Mouse (Mus musculus) megakaryocyte, embryonic 14.5 days (primary cell): Measurements from ENCODE around the gene Dscam.

ENCODE experiments used
- FLI1 ChIP-seq: IDR thresholded peaks from 2 replicates; pipeline ENCODE4 v1.6.1; 2012; ENCODE audit warnings: low read length, inconsistent platforms, mixed read lengths
- GATA1 ChIP-seq: IDR thresholded peaks from 3 replicates; pipeline ENCODE4 v1.6.1; 2012; ENCODE audit warnings: mixed read lengths, low read length, inconsistent platforms, borderline replicate concordance

- no peak for TF ChIP-seq GATA1
- no peak for TF ChIP-seq FLI1
Observed at GRCm38 (mm10) chr16:97170513-97171081, at the start of gene Dscam.
